Mouse (Mus musculus) G1E (cell line): ENCODE measurements at regions not wholly inside any gene's neighbourhood (a gene's known extent, or its start where the extent isn't known, plus 50 kb on each side); places are given as distances from the start of the nearest gene placed in this dataset.

Source experiments
- CTCF ChIP-seq: IDR thresholded peaks from 2 replicates; pipeline ENCODE4 v1.5.1; 2012; ENCODE audit warnings: low read depth, low read length, inconsistent platforms, mixed read lengths
- GATA1 ChIP-seq: IDR thresholded peaks from 2 replicates; pipeline ENCODE4 v1.6.1; 2012; ENCODE audit warnings: borderline replicate concordance, low read length, inconsistent platforms, mixed read lengths
- GATA2 ChIP-seq: IDR thresholded peaks from 2 replicates; pipeline ENCODE4 v1.6.1; 2012; ENCODE audit warnings: low read depth, low read length, inconsistent platforms, borderline replicate concordance
- POLR2AphosphoS5 ChIP-seq: IDR thresholded peaks from 2 replicates; pipeline ENCODE4 v1.6.1; 2012; ENCODE audit warnings: low read depth, low read length, inconsistent platforms; ENCODE audit not compliant: insufficient replicate concordance

GRCm38 (mm10) chr5:64634721-64635120, 168.5 kb upstream of the Klf3 start:
- TF ChIP-seq GATA1 (no peak), POLR2AphosphoS5 (no peak), CTCF (no peak), GATA2 (no peak)
